Mouse (Mus musculus): ENCODE results near the gene Smim13. TPM values are rescaled to one million over a fixed set of nuclear protein-coding genes. Genes with fewer than 3 reads are reported as not detected.

Gene Smim13
- 1 to 10 TPM; 8.5 to 9.1 TPM for polyA plus RNA-seq (2017; shearing (Covaris generic))

DNA sequence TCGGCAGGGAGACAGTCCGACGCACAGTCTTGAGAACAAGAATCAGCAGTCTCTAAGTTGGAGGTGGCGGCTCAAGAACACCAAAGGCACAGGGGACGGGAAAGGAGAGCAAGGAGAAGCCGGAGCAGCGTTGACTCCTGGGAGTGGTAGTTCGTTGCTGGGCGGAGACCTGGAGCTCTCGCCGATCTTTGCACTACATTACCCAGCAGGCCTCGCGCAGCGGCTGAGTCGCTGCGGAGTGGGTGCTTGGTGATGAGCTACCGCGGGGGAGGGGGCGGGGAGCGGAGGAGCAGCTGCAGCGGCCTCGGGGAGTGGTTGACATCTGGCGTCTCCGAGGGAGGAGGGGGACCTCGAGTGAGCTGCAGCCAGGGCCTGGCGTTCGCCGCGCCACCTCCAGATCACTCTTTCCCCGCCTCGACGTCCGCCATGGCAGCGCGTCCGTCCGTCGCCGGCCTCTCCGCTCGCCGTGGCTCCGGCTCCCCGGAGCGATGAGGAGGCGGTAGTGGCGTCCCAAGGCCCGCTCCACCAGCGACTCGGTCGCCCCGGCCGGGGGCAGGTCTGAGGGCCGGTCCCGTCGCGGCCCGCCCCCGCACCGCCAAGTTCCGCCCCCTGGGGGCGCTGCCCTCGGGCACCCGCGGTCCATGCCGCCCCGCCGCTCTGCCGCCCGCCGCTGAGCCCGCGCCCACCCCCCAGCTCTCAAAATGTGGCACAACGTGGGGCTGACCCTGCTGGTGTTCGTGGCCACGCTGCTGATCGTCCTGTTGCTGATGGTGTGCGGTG, at the start of gene Smim13:
Gene Smim13 (plus strand): TSS at position 307 of the 780 bp plus-strand sequence.

DNA sequence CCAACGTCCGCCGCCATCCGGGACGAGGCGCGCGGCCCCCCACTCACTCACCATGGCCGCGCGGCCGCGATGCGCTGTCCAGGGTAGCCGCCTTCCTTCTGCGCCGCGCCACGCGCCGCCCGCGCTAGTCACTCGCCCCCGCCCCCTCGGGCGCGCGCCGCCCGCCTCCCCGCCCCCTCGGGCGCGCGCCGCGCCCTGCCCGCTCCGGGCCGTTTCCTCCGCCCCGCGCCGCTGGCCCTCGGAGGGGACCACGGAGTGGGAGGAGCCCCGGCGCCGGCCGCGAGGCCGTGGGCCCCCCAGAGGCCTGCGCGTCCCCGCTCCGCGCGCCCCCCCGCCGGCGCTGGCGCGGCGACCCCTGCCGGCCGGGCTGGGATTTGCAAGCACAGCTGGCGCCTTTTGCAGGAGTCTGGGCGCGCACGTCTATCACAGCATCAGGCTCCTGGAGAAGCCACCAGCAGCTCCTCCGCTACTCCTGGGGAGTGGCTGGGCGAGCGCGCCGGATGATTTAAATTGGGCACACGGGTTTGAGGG, 29.3 kb upstream of the Smim13 start, which contains the start of gene Elovl2:
Gene Elovl2 (minus strand): TSS at position 102 of the 531 bp plus-strand sequence.

DNA sequence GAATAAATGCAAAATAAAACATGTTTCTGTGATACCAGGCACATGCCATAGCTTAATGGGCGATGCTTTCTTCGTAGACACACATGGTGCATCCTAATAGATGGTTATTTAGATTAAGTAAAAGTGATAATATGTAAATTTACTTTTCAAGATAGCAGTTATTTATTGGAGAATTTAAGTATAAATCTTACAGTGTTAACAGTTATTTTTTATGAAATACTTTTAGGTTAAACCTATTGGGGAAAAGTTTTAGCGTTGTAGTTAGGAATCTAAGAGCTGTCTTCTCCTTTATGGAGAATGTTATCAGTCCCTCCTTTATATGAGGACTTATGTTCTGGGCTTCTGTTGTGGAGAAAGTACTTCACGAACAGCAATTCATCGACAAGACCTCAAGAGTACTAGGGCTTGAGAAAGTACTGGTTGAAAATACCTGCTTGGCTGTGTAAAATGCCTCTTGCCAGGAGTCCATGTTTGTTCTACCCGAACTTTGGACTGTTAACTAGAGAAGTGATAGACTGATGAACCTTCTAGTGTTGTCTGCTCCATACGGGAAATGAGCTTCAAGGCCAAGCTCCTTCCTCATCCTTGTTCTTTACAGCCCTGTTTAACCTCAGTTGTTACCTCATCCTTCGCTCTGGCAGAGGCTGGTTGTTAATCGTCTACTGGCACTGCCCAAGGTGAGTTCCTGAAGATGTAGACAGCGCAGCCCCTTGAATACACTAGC, 24.4 kb downstream of the Smim13 start, which contains the start of gene Gm17364:
Gene Gm17364 (minus strand): TSS at position 51 of the 724 bp plus-strand sequence.

Other genes starting within 250 kb of the Smim13 start
- gene Pak1ip1, start 248.8 kb upstream of the Smim13 start, polyA plus RNA-seq (2017; shearing (Covaris generic)) = 10 to 100 TPM; 75.8 to 90.3 TPM
- 100 to 1,000 TPM; 201 to 225 TPM for gene Tmem14c, start 233.6 kb upstream of the Smim13 start, polyA plus RNA-seq (2017; shearing (Covaris generic))
- under 1 TPM in 1 of 2 experiments, not detected in 1; 0.17 TPM for gene Mak, start 170.1 kb upstream of the Smim13 start, polyA plus RNA-seq (2017; shearing (Covaris generic))
- not detected for gene Gcm2, start 138.8 kb upstream of the Smim13 start, polyA plus RNA-seq (2017; shearing (Covaris generic))
- under 1 TPM in 1 of 2 experiments, not detected in 1; 0.41 TPM for gene Sycp2l, start 135.5 kb upstream of the Smim13 start, polyA plus RNA-seq (2017; shearing (Covaris generic))
- not detected for gene Elovl2, start 29.4 kb upstream of the Smim13 start, polyA plus RNA-seq (2017; shearing (Covaris generic))
- not detected for gene Gm17364, start 24.1 kb downstream of the Smim13 start, polyA plus RNA-seq (2017; shearing (Covaris generic))
- gene Nedd9, start 237.5 kb downstream of the Smim13 start, polyA plus RNA-seq (2017; shearing (Covaris generic)) = 100 to 1,000 TPM; 119 to 141 TPM